25 mouse cellular contexts compared by ENCODE assay signal in genomic region chr4:91143906-91144305, GRCm38 (mm10).
A peak's percentile ranks its signal among the peaks of the same experiment; 100 is the strongest.
DNase-seq lines count a peak whose midpoint lies in the region; TF ChIP-seq lines count a peak whose summit lies in the region.
"Had no signal": no experiment of that assay in that cellular context is flagged by ENCODE, and none has a peak within 500 bp of the region (broad histone marks: within the 10 kb centered on the region; RNA-seq: fewer than 3 reads in every experiment).

No protein-coding gene starts in this region.

- no peak overlapping the region for H3K27ac ChIP-seq in thymus, adult 2 months (ENCODE audit: control insufficient read depth, insufficient read depth, low read length)
- H3K27ac ChIP-seq in hindbrain, embryonic 10.5 days, result no peak overlapping the region
- H3K27ac ChIP-seq: heart, adult 2 months; hindbrain, embryonic 15.5 days; left cerebral cortex, adult 2 months; limb, embryonic 13.5 days; liver, embryonic 12.5 days; midbrain, embryonic 12.5 days; neural tube, embryonic 12.5 days had no signal

- no peak for TF ChIP-seq POLR2A in thymus, adult 2 months (IDR thresholded peaks at IDR 0.05; ENCODE audit: control insufficient read depth, extremely low read depth, insufficient read depth, low read length, poor library complexity)

- 86% methylated on average over 5 of the region's 5 CpGs for WGBS in thymus, adult 2 months
- 68% methylated on average over 5 of the region's 5 CpGs for WGBS in hindbrain, embryonic 10.5 days

- no peaks in the 10 kb centered on the region for H3K27me3 ChIP-seq in thymus, adult 2 months (ENCODE audit: control insufficient read depth, insufficient read depth, low read length)
- H3K27me3 ChIP-seq in hindbrain, embryonic 10.5 days (ENCODE audit: insufficient read depth, poor library complexity, severe bottlenecking), result no peaks in the 10 kb centered on the region
- H3K27me3 ChIP-seq: heart, embryonic 12.5 days; hindbrain, embryonic 15.5 days; limb, embryonic 13.5 days; liver, embryonic 12.5 days; megakaryocyte, embryonic 14.5 days; midbrain, embryonic 12.5 days; neural tube, embryonic 12.5 days; Patski had no signal

- H3K4me3 ChIP-seq in thymus, adult 2 months (ENCODE audit: control insufficient read depth, insufficient read depth, low read length), result no peak overlapping the region
- H3K4me3 ChIP-seq in hindbrain, embryonic 10.5 days, result no peak overlapping the region
- H3K4me3 ChIP-seq: heart, adult 2 months; heart, embryonic 12.5 days; hindbrain, embryonic 15.5 days; left cerebral cortex, adult 2 months; limb, embryonic 13.5 days; liver, embryonic 12.5 days; megakaryocyte, embryonic 14.5 days; midbrain, embryonic 12.5 days; myocyte; neural tube, embryonic 12.5 days had no signal

- no peaks in the 10 kb centered on the region for H3K4me1 ChIP-seq in thymus, adult 2 months (replicated peaks; ENCODE audit: control insufficient read depth, insufficient read depth, low read length)
- no peaks in the 10 kb centered on the region for H3K4me1 ChIP-seq in hindbrain, embryonic 10.5 days (replicated peaks)
- H3K4me1 ChIP-seq: heart, embryonic 12.5 days; hindbrain, embryonic 15.5 days; limb, embryonic 13.5 days; liver, embryonic 12.5 days; megakaryocyte, embryonic 14.5 days; midbrain, embryonic 12.5 days; neural tube, embryonic 12.5 days had no signal

- DNase-seq in cerebellum, adult 18-20 months, result peak; percentile 17 to 27
- no peak for DNase-seq in cerebellum, adult 8-10 months
- DNase-seq in left cerebral cortex, postnatal 4 days, result peak; percentile 29
- no peak for DNase-seq in left cerebral cortex, adult 18-20 months (ENCODE audit: low spot score in 2 of 2)
- peak; percentile 11 for DNase-seq in cerebellum, adult 9-11 months
- DNase-seq in thymus, adult 2 months, result no peak
- DNase-seq in hindbrain, embryonic 10.5 days (ENCODE audit: low spot score), result no peak
- DNase-seq: adrenal gland, postnatal 14 days; heart, adult 2 months; kidney, adult 11 months; kidney, postnatal 14 days; layer of hippocampus, adult 9-11 months; lung, adult 18-20 months; lung, postnatal 4 days; right cerebral cortex, postnatal 4 days had no signal

- TF ChIP-seq CTCF in thymus, adult 2 months (IDR thresholded peaks at IDR 0.05; ENCODE audit: borderline replicate concordance, control insufficient read depth, extremely low read depth, insufficient read depth, low read length, poor library complexity), result no peak

- no peaks in the 10 kb centered on the region for H3K9me3 ChIP-seq in hindbrain, embryonic 10.5 days
- H3K9me3 ChIP-seq: heart, embryonic 12.5 days; hindbrain, embryonic 15.5 days; limb, embryonic 13.5 days; liver, embryonic 12.5 days; midbrain, embryonic 12.5 days; neural tube, embryonic 12.5 days had no signal

- intact Hi-C loops in left cerebral cortex, postnatal 4 days (cut with DNase I), result no loop called here

- no peaks in the 10 kb centered on the region for H3K36me3 ChIP-seq in thymus, adult 2 months (ENCODE audit: control insufficient read depth, insufficient read depth, low read length)
- no peaks in the 10 kb centered on the region for H3K36me3 ChIP-seq in hindbrain, embryonic 10.5 days
- H3K36me3 ChIP-seq: heart, embryonic 12.5 days; hindbrain, embryonic 15.5 days; limb, embryonic 13.5 days; liver, embryonic 12.5 days; midbrain, embryonic 12.5 days; neural tube, embryonic 12.5 days had no signal

Comparison
In these comparisons a context has a peak if more than half of its experiments do, and no peak if none do; other contexts are left out.
1. DNase-seq: peak in cerebellum, adult 18-20 months (2 of 2), left cerebral cortex, postnatal 4 days (single experiment) and cerebellum, adult 9-11 months (single experiment); none in cerebellum, adult 8-10 months (single experiment), left cerebral cortex, adult 18-20 months (0 of 2), thymus, adult 2 months (single experiment) and hindbrain, embryonic 10.5 days (single experiment).